Mouse (Mus musculus) heart, embryonic 16.5 days (tissue): ENCODE measurements around the gene Ercc2. TPM values are rescaled to one million over a fixed set of nuclear protein-coding genes. Genes with fewer than 3 reads are reported as not detected.

ENCODE experiments used
- ATAC-seq: fragments of 200-750 bp; cut with Nextera tagmentation; replicated peaks from 2 replicates; pipeline ENCODE4 v1.8.0; 2017; ENCODE audit warnings: moderate number of reproducible peaks; ENCODE audit not compliant: insufficient read depth, low FRiP score; ENCODE audit errors: extremely low read depth
- H3K27ac ChIP-seq: fragments of 300-500 bp; sonication (generic); 2 replicates; pipeline ENCODE4 v1.5.1; 2014; ENCODE audit warnings: mild to moderate bottlenecking, low read length, control low read depth, moderate library complexity
- H3K27me3 ChIP-seq: fragments of 300-500 bp; sonication (generic); 2 replicates; pipeline ENCODE4 v1.6.1; 2014; ENCODE audit warnings: low read length, mixed read lengths; ENCODE audit not compliant: control insufficient read depth, insufficient read depth
- H3K36me3 ChIP-seq: fragments of 300-500 bp; sonication (generic); 2 replicates; pipeline ENCODE4 v1.6.1; 2014; ENCODE audit not compliant: control insufficient read depth, insufficient read depth
- H3K4me1 ChIP-seq: fragments of 300-500 bp; sonication (generic); 2 replicates; pipeline ENCODE4 v1.6.1; 2014; ENCODE audit warnings: low read length, mixed read lengths; ENCODE audit not compliant: control insufficient read depth, insufficient read depth
- H3K4me2 ChIP-seq: fragments of 300-500 bp; sonication (generic); 2 replicates; pipeline ENCODE4 v1.6.1; 2014; ENCODE audit warnings: low read depth, mild to moderate bottlenecking, control low read depth, low read length
- H3K4me3 ChIP-seq: fragments of 300-500 bp; sonication (generic); 2 replicates; pipeline ENCODE4 v1.5.1; 2014; ENCODE audit warnings: mild to moderate bottlenecking, control low read depth, low read length
- H3K9ac ChIP-seq: fragments of 300-500 bp; sonication (generic); 2 replicates; pipeline ENCODE4 v1.6.1; 2014; ENCODE audit warnings: low read length, control low read depth
- H3K9me3 ChIP-seq: fragments of 300-500 bp; sonication (generic); replicated peaks from 2 replicates; pipeline ENCODE4 v1.6.1; 2016; ENCODE audit warnings: low read length; ENCODE audit not compliant: control insufficient read depth
- WGBS: fragments of 180-500 bp; shearing (Covaris S2); extraction: QIAGEN DNeasy Blood & Tissue Kit; methylation state at CpG from one replicate; pipeline ENCODE4 v1.1.7; 2014; 5-methylcytosine and 5-hydroxymethylcytosine counted together
- polyA plus RNA-seq: library from polyadenylated mRNA; unstranded; fragments of >200 nt; fragmentation: Nextera tagmentation; extraction: Ambion mirVana; gene quantifications from 2 replicates; pipeline ENCODE4 v1.2.1, GENCODE M21; 2015

The Ercc2 gene
- polyA plus RNA-seq, 1 experiment from 2014 or later, result 12.8 TPM

DNA sequence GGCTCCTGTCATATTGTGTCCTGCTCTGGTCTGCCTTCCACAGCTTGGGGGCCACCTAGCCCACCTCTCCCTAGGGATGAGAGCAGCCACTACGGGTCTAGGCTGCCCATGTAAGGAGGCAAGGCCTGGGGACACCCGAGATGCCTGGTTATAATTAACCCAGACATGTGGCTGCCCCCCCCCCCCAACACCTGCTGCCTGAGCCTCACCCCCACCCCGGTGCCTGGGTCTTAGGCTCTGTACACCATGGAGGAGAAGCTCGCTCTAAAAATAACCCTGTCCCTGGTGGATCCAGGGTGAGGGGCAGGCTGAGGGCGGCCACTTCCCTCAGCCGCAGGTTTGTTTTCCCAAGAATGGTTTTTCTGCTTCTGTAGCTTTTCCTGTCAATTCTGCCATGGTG, 27.9 kb downstream of the Ercc2 start:
- 13% methylated on average over 6 of the region's 6 CpGs for WGBS
- peaks cover 4% of the 10 kb centered on the region for H3K27me3 ChIP-seq
- peaks cover 17% of the 10 kb centered on the region for H3K36me3 ChIP-seq
- no peak overlapping the region; the same call in 1 of the 2 replicates for H3K4me3 ChIP-seq
- H3K4me2 ChIP-seq, result peak overlapping the region; percentile 52
- ATAC-seq, result peak; percentile 68
- H3K4me1 ChIP-seq, result peaks cover 20% of the 10 kb centered on the region
- H3K27ac ChIP-seq, result peak overlapping the region; percentile 99
- peak overlapping the region; percentile 71 for H3K9ac ChIP-seq
- H3K9me3 ChIP-seq, result peaks cover 5% of the 10 kb centered on the region

DNA sequence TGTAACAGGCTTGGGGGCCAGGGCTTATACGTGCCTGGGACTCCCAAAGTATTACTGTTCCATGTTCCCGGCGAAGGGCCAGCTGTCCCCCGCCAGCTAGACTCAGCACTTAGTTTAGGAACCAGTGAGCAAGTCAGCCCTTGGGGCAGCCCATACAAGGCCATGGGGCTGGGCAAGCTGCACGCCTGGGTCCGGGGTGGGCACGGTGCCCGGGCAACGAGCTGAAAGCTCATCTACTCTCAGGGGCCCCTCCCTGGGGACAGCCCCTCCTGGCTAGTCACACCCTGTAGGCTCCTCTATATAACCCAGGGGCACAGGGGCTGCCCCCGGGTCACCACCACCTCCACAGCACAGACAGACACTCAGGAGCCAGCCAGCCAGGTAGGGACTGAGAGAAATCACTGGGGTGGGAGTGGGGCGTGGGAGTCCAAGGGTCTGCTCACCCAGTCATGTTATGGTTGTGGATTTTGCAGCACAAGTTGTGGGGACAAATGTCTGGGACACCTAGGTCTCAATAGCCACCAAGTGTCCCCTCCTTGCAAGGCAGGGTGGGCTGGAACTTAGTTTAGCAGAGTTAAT, 29.0 kb downstream of the Ercc2 start:
- peaks cover 23% of the 10 kb centered on the region for H3K36me3 ChIP-seq
- H3K4me1 ChIP-seq, result peaks cover 26% of the 10 kb centered on the region
- H3K9me3 ChIP-seq, result peaks cover 5% of the 10 kb centered on the region
- H3K27me3 ChIP-seq, result no peaks in the 10 kb centered on the region
- WGBS, result 48% methylated on average over 11 of the region's 11 CpGs
- H3K4me2 ChIP-seq, result peak overlapping the region; percentile 66
- H3K9ac ChIP-seq, result peak overlapping the region; percentile 88
- peak overlapping the region; percentile 99 for H3K27ac ChIP-seq
- peak; percentile 90 for ATAC-seq
- H3K4me3 ChIP-seq, result peak overlapping the region; percentile 64

DNA sequence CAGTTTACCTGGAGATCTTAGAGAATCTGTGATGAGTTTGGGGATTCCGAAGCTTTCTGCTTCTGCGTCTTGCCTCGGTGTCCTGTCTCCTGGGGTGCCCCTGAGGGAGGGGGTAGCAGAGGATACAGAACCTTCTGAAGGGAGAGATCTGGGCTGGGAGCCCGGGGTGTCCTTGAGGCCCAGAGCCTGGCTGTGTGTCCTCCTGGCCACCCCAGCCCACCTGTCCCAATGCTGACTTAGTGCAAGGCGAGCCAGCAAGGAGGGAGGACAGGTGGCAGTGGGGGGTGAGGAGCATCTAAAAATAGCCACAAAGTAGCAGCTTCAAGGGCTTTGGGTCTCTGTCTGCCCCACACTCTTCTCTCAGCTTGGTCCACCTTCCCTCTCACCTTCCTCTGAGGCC, 30.0 kb downstream of the Ercc2 start:
- Histone ChIP-seq H3K4me3 (peak overlapping the region; percentile 64), H3K4me2 (peak overlapping the region; percentile 66), H3K36me3 (peaks cover 29% of the 10 kb centered on the region), H3K27me3 (no peaks in the 10 kb centered on the region), H3K9me3 (peaks cover 5% of the 10 kb centered on the region), H3K9ac (peak overlapping the region; percentile 88), H3K27ac (peak overlapping the region; percentile 99), H3K4me1 (peaks cover 30% of the 10 kb centered on the region)
- 66% methylated on average over 5 of the region's 5 CpGs for WGBS
- no peak for ATAC-seq

DNA sequence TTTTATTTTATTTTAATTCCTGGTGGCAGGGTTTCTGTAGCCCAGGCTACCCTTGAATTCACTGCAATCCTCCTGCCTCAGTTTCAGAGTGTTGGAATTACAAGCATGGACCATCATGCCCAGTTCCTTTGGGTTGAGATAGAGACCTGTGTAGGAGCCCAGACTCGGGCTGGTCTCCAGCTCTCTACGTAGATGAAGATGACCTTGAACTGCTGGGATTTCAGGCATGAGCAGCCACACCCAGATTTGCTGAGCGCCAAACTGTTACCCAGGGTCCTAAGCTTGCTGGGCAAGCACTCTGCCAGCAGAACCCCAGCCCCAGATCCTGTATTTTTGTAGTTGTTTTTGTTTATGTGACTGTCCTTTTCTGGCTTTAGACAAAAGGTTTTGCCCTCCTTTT, 31.7 kb downstream of the Ercc2 start:
- H3K9me3 ChIP-seq, result peaks cover 5% of the 10 kb centered on the region
- H3K4me3 ChIP-seq, result peak overlapping the region; percentile 64
- H3K4me2 ChIP-seq, result peak overlapping the region; percentile 66
- 66% methylated on average over 3 of the region's 3 CpGs for WGBS
- ATAC-seq, result no peak
- H3K27ac ChIP-seq, result no peak overlapping the region; the same call in 1 of the 2 replicates
- peaks cover 33% of the 10 kb centered on the region for H3K36me3 ChIP-seq
- H3K27me3 ChIP-seq, result no peaks in the 10 kb centered on the region
- peaks cover 30% of the 10 kb centered on the region for H3K4me1 ChIP-seq
- peak overlapping the region; percentile 52; the same call in 1 of the 2 replicates for H3K9ac ChIP-seq

DNA sequence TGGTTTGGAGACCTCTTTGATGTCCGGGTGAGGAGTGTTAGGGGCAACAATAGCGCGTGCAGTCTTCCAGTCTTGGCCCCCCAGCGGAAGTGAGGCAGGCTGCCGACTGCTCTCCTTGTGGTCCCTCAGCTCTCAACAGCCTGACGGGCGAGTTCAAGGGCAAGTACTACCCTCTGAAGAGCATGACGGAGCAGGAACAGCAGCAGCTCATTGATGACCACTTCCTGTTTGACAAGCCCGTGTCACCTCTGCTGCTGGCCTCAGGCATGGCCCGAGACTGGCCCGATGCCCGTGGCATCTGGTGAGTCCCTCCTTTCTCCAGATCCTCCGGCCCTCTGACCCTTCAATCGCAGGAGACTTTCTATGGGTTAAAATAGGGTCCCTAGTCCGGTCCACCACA, 34.8 kb downstream of the Ercc2 start:
- Histone ChIP-seq H3K4me1 (peaks cover 34% of the 10 kb centered on the region), H3K9ac (no peak overlapping the region), H3K27ac (no peak overlapping the region), H3K36me3 (peaks cover 33% of the 10 kb centered on the region), H3K9me3 (peaks cover 5% of the 10 kb centered on the region), H3K4me2 (no peak overlapping the region), H3K27me3 (peaks cover 10% of the 10 kb centered on the region), H3K4me3 (no peak overlapping the region; the same call in 1 of the 2 replicates)
- ATAC-seq, result no peak
- WGBS, result 49% methylated on average over 15 of the region's 15 CpGs

GRCm38 (mm10) chr7:19420121-19420520, 38.3 kb downstream of the Ercc2 start:
- Histone ChIP-seq H3K27me3 (peaks cover 10% of the 10 kb centered on the region), H3K27ac (no peak overlapping the region), H3K36me3 (peaks cover 20% of the 10 kb centered on the region), H3K4me3 (no peak overlapping the region), H3K9me3 (no peaks in the 10 kb centered on the region), H3K4me2 (peak overlapping the region; percentile 26), H3K9ac (no peak overlapping the region), H3K4me1 (peaks cover 22% of the 10 kb centered on the region)
- 14% methylated on average over 28 of the region's 28 CpGs for WGBS
- no peak for ATAC-seq

DNA sequence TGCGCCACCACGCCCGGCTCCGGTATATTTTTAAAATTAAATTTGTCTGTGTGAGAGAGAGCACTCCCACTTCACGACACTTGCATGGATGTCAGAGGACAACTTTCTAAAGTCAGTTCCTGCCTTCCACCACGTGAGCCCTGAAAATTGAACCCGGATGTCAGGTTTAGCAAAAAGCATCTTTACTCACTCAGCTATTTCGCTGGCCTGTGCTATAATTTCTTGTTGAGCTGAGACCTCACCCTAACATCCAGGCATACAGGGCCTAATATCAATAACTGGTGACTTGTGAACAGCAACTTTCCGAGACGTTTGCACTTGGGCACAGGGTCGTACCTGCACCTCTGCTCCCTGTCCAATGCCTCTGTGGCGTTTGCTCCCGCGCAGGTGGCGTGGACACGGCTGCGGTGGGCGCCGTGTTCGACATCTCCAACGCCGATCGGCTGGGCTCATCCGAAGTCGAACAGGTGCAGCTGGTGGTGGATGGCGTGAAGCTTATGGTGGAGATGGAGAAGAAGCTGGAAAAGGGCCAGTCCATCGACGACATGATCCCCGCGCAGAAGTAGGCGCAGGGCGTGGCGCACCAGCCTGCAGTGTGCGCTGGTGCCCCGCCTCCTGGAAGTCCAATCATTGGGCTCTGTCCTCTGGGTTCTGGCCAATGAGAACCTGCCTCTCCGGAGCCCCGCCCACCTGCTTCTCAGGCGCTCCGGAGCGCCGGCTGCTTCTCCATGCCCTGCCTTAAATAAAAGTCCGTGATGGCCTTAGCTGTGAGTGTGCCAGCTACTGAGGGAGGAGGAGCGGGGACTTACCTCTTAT, 39.2 kb downstream of the Ercc2 start:
- H3K27ac ChIP-seq, result no peak overlapping the region
- H3K27me3 ChIP-seq, result peaks cover 10% of the 10 kb centered on the region
- WGBS, result 13% methylated on average over 43 of the region's 43 CpGs

GRCm38 (mm10) chr7:19423083-19423482, 41.3 kb downstream of the Ercc2 start:
- WGBS, result 87% methylated on average over 3 of the region's 3 CpGs
- Histone ChIP-seq H3K4me2 (no peak overlapping the region), H3K9ac (no peak overlapping the region), H3K9me3 (no peaks in the 10 kb centered on the region), H3K4me1 (peaks cover 13% of the 10 kb centered on the region), H3K27ac (no peak overlapping the region), H3K36me3 (peaks cover 27% of the 10 kb centered on the region), H3K27me3 (peaks cover 10% of the 10 kb centered on the region), H3K4me3 (no peak overlapping the region)
- no peak for ATAC-seq

More for the DNA sequence above, 39.2 kb downstream of the Ercc2 start:
- Histone ChIP-seq H3K9ac (no peak overlapping the region), H3K4me3 (peak overlapping the region; percentile 40), H3K4me1 (peaks cover 17% of the 10 kb centered on the region), H3K9me3 (no peaks in the 10 kb centered on the region), H3K4me2 (peak overlapping the region; percentile 62), H3K36me3 (peaks cover 22% of the 10 kb centered on the region)
- peak; percentile 89 for ATAC-seq

- peaks cover 13% of the 10 kb centered on the region for H3K4me1 ChIP-seq
- peaks cover 35% of the 10 kb centered on the region for H3K36me3 ChIP-seq
- H3K4me3 ChIP-seq, result no peak overlapping the region
- 51% methylated on average over 4 of the region's 4 CpGs for WGBS
- H3K27ac ChIP-seq, result no peak overlapping the region
- no peak overlapping the region for H3K4me2 ChIP-seq
- H3K27me3 ChIP-seq, result peaks cover 10% of the 10 kb centered on the region
- ATAC-seq, result no peak
- H3K9ac ChIP-seq, result no peak overlapping the region
- no peaks in the 10 kb centered on the region for H3K9me3 ChIP-seq
Observed at GRCm38 (mm10) chr7:19424051-19424450, 42.2 kb downstream of the Ercc2 start.
